Mouse (Mus musculus) large intestine, adult 2 months (tissue): ENCODE measurements around the gene Plrg1. TPM values are rescaled to one million over a fixed set of nuclear protein-coding genes. Genes with fewer than 3 reads are reported as not detected.

Experiments used
- DNase-seq: peaks from one replicate; pipeline ENCODE4 v3.0.0-alpha.2; 2012; ENCODE audit warnings: low read depth, low spot score
- WGBS: fragments of 180-500 bp; shearing (Covaris S2); methylation state at CpG from one replicate; pipeline ENCODE4 v1.1.7; 2018; 5-methylcytosine and 5-hydroxymethylcytosine counted together
- polyA plus RNA-seq: library from polyadenylated mRNA; depleted of rRNA; stranded (reverse); fragments of >200 nt; gene quantifications from 2 replicates; pipeline ENCODE4 v1.2.3, GENCODE M21; 2012; rRNA removed

Plrg1 gene
- polyA plus RNA-seq, 1 experiment = 33.4 TPM

DNA sequence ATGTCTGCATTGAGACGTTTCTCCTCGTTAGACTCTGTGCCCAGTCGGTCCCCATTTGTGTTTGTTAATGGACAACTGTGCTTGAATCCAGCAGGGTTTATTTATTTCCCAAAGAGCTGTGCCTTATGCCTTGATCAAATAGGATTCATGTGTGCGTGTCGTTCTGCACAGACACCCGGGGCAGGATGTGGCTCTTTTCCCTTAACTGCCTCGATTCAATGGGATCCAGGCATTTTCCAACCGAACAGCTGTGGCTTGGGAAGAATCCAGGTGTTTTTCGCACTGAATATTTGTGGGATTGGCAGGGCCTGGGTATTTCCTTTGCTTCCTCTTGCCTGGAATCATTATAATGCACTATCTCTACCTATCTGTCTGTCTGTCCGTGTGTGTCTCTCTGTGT is 62.3 kb downstream of the Plrg1 start:
- 61% methylated on average over 10 of the region's 10 CpGs for WGBS
- DNase-seq = no peak

Other genes with a start within 250 kb of the Plrg1 start
- gene Rbm46, start 179.0 kb upstream of the Plrg1 start, polyA plus RNA-seq = 0.07 and 0.15 TPM in 2 replicates
- 2.8 and 5.0 TPM in 2 replicates for gene Lrat, start 151.5 kb upstream of the Plrg1 start, polyA plus RNA-seq
- not detected in 2 replicates for gene Fgg, start 47.8 kb upstream of the Plrg1 start, polyA plus RNA-seq
- gene Fga, start 29.4 kb upstream of the Plrg1 start, polyA plus RNA-seq = 0.02 and 0.04 TPM in 2 replicates
- gene Fgb, start 5.7 kb upstream of the Plrg1 start, polyA plus RNA-seq = 0.07 TPM in 1 of 2 replicates, not detected in the other
- gene Dchs2, start 72.4 kb downstream of the Plrg1 start, polyA plus RNA-seq = 0.01 and 0.07 TPM in 2 replicates